Mouse (Mus musculus): ENCODE measurements around the gene Ltb.

DNA sequence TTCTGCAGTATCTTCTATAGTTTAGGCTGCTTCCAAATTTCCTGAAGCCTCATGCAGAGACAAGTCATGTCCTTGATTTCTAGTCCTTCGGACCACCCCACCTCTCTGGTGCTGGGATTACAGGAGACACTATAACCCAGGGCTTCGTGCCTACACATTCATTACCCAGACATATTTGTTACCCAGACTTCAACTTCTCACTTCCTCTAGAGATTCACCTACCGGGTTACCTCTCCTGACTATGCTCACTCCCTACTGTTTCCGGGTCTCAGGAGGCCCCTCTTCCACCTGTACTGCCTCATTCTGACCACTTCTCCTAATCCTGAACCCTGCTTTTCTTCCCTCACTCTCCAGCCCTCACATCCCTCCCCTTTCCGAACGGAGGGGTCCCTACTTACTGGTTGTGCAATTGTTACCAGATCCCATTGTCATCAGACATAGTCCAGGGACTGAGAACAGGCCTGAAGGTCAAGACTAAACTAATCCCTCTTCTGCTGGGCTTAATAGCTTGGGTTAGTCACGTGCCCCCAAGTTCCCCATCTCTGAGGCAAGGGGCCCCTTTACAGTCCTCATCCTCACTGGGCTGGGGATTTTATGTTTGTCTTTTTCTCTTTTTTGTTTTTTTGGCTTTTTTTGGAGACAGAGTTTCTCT is 6.2 kb upstream of the Ltb start, which contains the start of gene Lst1:
- no peak for TF ChIP-seq POLR2A (IDR thresholded peaks at IDR 0.05; ENCODE audit: low read depth, low read length)
- no peak for TF ChIP-seq CTCF (IDR thresholded peaks at IDR 0.05; ENCODE audit: extremely low read depth, insufficient read depth, insufficient read length, insufficient replicate concordance)

Data from spleen, adult 2 months (tissue).